Mouse (Mus musculus): ENCODE results near the gene Gm42372. TPM values are rescaled to one million over a fixed set of nuclear protein-coding genes. Genes with fewer than 3 reads are reported as not detected.

Gm42372 gene
- polyA plus RNA-seq, 1 experiment from 2014 or later: 2.5 TPM

DNA sequence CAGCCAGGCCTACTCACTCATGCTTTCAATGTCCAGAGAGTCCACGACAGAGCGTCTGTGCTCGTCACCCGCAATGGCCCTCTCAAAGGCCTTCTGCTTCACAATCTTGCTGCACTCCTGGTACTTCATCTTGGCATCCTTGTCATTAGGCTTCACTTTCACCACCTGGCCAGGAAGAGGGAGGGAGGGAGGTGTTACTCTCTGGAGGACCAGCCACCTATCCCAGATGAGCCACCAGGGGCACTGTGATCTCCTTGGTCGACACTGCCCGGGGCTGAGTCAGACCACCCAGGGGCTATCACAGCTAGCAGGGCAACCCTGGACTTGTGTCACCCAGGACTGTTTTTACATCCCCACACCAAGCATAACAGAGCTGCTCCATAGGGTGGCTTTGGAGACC is 32.5 kb downstream of the Gm42372 start:
- H3K36me3 ChIP-seq (ENCODE audit: poor library complexity, severe bottlenecking): peaks cover 92% of the 10 kb centered on the region
- ATAC-seq: no peak
- WGBS: 82% methylated on average over 6 of the region's 6 CpGs

DNA sequence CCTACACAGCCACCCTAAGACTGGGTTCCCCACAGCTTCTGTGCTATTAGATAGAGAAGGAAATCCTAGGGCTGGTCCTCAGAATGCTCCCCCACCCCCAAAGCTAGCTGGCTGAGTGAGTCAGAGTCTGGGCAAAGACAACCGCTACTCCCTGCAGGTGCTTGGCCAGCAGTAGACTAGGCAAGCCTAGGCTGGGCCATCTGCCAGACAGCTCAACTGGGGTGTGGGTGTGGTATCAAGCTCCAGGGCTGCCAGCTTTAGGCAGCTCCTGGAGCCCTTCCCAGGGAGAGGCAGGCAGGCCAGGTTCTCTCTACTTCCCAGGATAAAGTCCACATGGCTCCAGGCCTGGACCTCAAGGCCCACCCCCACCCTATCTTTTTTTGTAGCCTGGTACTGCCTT is 34.1 kb downstream of the Gm42372 start:
- Histone ChIP-seq H3K4me1 (peaks cover 16% of the 10 kb centered on the region), H3K9me3 (replicated peaks) (no peaks in the 10 kb centered on the region), H3K4me2 (no peak overlapping the region), H3K4me3 (no peak overlapping the region), H3K27ac (peak overlapping the region; percentile 61), H3K27me3 (no peaks in the 10 kb centered on the region), H3K9ac (no peak overlapping the region), H3K36me3 (ENCODE audit: poor library complexity, severe bottlenecking) (peaks cover 92% of the 10 kb centered on the region)
- 67% methylated on average over 1 of the region's 1 CpGs for WGBS
- ATAC-seq: peak; percentile 88

More for the DNA sequence above, 32.5 kb downstream of the Gm42372 start:
- Histone ChIP-seq H3K4me3 (no peak overlapping the region), H3K9me3 (replicated peaks) (no peaks in the 10 kb centered on the region), H3K4me2 (no peak overlapping the region), H3K27me3 (no peaks in the 10 kb centered on the region), H3K27ac (no peak overlapping the region), H3K9ac (no peak overlapping the region), H3K4me1 (peaks cover 13% of the 10 kb centered on the region)

DNA sequence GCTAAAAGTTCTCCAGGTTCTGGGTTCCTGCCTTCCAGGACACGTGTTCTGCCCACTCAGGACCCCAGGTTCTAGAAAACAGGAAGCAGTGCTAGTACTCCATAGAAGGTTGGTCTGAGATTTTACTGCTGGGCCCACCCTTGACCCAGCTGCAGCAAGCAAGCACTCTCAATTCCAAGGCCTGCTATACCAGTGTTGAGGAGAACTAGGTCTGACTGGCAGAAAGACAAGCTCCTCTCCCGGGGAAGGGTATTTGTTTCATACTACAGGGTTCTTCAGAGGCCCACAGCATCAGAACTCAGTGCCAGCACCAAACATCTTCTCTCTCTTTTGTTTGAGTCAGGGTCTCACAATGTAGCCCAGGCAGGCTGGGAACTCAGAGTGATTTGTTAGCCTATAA is 35.0 kb downstream of the Gm42372 start:
- no peaks in the 10 kb centered on the region for H3K9me3 ChIP-seq (replicated peaks)
- ATAC-seq: no peak
- H3K4me3 ChIP-seq: no peak overlapping the region
- no peak overlapping the region for H3K9ac ChIP-seq
- no peak overlapping the region for H3K4me2 ChIP-seq
- peak overlapping the region; percentile 61; the same call in 1 of the 2 replicates for H3K27ac ChIP-seq
- H3K36me3 ChIP-seq (ENCODE audit: poor library complexity, severe bottlenecking): peaks cover 92% of the 10 kb centered on the region
- WGBS: 83% methylated on average over 2 of the region's 2 CpGs
- peaks cover 16% of the 10 kb centered on the region for H3K4me1 ChIP-seq
- no peaks in the 10 kb centered on the region for H3K27me3 ChIP-seq

DNA sequence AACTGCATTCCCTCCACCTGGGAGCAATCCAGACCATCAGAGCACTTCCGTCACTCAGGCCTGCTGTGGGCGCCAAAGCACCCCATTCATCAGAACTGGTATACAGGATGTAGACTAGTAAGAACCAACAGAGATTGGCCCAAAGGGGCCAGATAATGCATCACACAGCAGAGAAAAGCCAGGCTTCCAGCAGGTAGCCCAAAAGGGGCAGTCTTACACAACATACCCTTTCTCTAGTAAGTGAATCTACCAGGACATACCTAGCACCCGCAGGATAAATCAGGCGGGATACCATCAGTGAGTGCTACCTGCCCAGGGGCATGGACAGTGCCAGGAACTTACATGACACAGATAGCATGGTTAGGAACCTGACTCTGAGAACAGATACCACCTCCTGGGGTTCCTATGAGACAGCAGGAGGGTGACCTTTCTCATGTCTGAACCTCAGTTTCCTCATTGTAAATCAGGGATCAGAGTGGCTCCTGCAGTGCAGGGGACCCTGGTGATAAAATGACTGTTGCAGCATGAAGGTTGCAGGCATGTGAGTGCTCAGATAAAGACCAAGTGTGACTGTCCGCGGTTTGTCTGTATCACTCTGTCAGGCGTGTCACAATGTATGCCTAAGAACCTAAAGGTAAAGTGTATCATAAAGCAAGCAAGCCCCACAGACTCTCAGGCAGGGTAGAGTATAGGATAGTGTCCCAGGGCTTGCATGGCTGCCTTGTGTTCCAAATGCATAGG is 36.7 kb downstream of the Gm42372 start:
- H3K9me3 ChIP-seq (replicated peaks): no peaks in the 10 kb centered on the region
- no peaks in the 10 kb centered on the region for H3K27me3 ChIP-seq
- WGBS: 90% methylated on average over 7 of the region's 7 CpGs
- ATAC-seq: no peak
- peaks cover 18% of the 10 kb centered on the region for H3K4me1 ChIP-seq
- H3K9ac ChIP-seq: no peak overlapping the region
- H3K27ac ChIP-seq: no peak overlapping the region
- H3K4me3 ChIP-seq: no peak overlapping the region
- H3K4me2 ChIP-seq: no peak overlapping the region
- peaks cover 86% of the 10 kb centered on the region for H3K36me3 ChIP-seq (ENCODE audit: poor library complexity, severe bottlenecking)

DNA sequence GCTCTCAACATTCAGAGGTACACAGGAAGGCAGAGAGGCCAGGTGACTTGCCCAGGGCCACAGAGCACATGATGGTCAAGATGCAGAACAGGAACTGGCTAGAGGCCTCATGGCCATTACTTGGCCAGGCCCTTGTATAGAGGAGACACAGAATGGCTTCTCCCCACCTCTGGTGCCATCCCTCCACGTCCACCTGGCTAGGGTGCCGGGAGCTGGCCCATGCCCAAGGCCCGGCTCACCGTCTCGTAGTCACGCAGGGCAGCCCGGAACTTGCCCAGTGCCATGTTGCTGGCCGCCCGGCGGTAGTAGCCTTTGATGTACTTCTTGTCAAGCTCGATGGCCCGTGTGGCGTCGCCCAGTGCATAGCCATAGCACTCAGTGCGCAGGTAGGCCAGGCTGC is 39.3 kb downstream of the Gm42372 start:
- ATAC-seq: no peak
- Histone ChIP-seq H3K4me2 (no peak overlapping the region), H3K36me3 (ENCODE audit: poor library complexity, severe bottlenecking) (peaks cover 67% of the 10 kb centered on the region), H3K4me3 (no peak overlapping the region), H3K9ac (no peak overlapping the region), H3K9me3 (replicated peaks) (no peaks in the 10 kb centered on the region), H3K27ac (no peak overlapping the region), H3K4me1 (peaks cover 38% of the 10 kb centered on the region), H3K27me3 (no peaks in the 10 kb centered on the region)
- WGBS: 96% methylated on average over 15 of the region's 15 CpGs

DNA sequence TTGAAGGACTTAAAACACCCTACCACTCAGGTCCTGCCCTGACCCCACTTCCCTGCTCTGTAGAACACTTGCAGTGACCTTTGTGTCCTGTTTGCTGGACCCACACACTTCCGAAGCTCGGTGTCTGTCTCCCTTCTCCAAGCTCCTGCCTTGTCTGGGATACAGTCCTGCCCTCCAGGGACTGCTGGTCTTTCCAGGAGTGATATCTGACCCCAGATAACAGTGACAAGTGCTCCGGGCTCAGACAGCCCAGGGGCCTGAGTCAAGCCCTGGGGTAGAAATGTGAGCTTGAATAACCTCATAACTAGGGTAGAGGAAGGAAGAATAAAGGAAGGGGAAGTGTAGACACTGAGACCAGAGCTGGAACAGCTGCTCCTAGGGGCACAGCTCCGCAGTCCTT is 40.8 kb downstream of the Gm42372 start:
- peaks cover 31% of the 10 kb centered on the region for H3K4me1 ChIP-seq
- H3K4me3 ChIP-seq: no peak overlapping the region
- peaks cover 57% of the 10 kb centered on the region for H3K36me3 ChIP-seq (ENCODE audit: poor library complexity, severe bottlenecking)
- no peak overlapping the region for H3K9ac ChIP-seq
- 93% methylated on average over 4 of the region's 4 CpGs for WGBS
- no peaks in the 10 kb centered on the region for H3K27me3 ChIP-seq
- ATAC-seq: no peak
- no peak overlapping the region for H3K4me2 ChIP-seq
- H3K27ac ChIP-seq: no peak overlapping the region
- H3K9me3 ChIP-seq (replicated peaks): no peaks in the 10 kb centered on the region

DNA sequence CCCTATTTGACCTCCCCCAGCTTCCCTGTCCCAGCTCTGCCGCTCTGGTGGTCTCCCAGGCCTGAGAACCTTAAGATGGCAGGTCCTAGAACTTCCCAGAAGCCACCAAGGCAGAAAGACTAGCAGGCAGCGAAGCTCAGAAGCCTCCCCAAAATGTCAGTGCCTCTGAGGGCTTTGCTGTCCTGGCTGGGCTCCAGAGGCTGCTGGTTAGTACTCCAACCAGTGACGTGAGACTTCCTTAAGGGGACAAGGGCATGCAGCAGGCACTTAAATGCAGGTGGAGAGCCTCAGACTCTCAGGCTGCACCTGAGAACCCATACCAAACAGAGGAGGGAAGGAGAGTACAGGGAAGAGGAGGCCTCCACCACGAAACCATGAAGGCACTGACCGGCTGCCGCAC is 41.3 kb downstream of the Gm42372 start:
- Histone ChIP-seq H3K27ac (no peak overlapping the region), H3K9ac (0 out of 2 replicates have a peak overlapping the region, but pooled peaks have one; percentile 3), H3K4me3 (no peak overlapping the region), H3K4me1 (peaks cover 31% of the 10 kb centered on the region), H3K9me3 (replicated peaks) (no peaks in the 10 kb centered on the region), H3K27me3 (no peaks in the 10 kb centered on the region), H3K4me2 (no peak overlapping the region), H3K36me3 (ENCODE audit: poor library complexity, severe bottlenecking) (peaks cover 54% of the 10 kb centered on the region)
- no peak for ATAC-seq
- WGBS: 94% methylated on average over 6 of the region's 6 CpGs

DNA sequence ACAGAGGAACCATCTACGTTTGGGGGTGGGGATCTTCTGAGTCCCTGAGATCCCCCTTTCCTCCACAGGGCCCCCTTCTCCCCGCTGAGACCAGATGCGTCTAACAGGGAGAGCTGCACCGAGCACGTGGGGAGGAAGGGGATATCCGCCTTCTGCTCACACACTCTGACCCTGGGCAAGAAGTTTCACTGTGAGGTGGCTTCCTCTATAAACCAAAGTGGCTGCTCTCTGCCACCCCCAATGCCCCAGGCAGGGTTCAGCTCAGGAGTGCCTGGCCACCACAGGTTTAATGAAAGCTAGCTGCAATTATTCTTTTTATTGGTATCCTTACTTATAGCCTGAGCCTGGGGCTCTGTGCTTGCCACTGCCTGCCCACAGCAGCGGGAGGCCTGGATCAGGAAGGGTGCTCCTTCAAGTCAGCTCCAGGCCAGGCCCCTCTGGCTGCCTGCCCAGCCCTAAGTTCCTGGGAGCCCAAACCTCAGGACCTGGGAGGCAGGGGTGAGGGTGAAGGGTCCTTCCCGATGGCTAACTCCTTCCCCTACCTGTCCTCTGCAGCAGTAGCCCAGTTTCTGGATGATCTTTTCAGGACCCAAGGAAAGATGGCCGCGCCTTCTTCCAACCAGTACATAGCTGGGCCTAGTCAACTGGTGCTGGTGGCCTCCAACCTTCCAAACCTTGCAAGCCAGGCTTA is 42.1 kb downstream of the Gm42372 start:
- WGBS: 90% methylated on average over 10 of the region's 10 CpGs
- Histone ChIP-seq H3K36me3 (ENCODE audit: poor library complexity, severe bottlenecking) (peaks cover 46% of the 10 kb centered on the region), H3K27ac (no peak overlapping the region), H3K4me3 (no peak overlapping the region), H3K27me3 (no peaks in the 10 kb centered on the region), H3K4me1 (peaks cover 31% of the 10 kb centered on the region), H3K9me3 (replicated peaks) (no peaks in the 10 kb centered on the region), H3K9ac (peak overlapping the region; percentile 83; the same call in 1 of the 2 replicates), H3K4me2 (no peak overlapping the region)
- ATAC-seq: no peak

DNA sequence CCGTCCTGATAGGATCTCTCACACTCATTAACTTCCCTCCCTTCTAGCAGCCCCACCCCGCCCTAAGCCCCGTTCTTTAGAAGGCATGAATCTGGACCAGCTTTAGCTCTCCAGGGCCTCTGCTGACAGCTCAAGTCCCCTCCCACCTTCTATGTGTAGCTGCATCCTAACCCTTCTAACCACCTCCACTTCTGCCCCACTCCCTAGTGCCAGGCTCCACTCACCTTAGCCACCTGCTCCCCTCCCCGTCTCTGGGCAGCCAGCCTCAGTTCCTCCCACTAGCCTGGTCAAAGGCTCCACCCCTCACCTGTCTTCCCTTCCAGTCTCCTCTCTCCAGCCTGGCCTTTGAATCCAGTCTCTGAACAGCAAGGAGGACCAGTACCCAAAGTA is 42.6 kb downstream of the Gm42372 start:
- H3K4me2 ChIP-seq: peak overlapping the region; percentile 79
- H3K27ac ChIP-seq: no peak overlapping the region; the same call in 1 of the 2 replicates
- no peaks in the 10 kb centered on the region for H3K27me3 ChIP-seq
- 77% methylated on average over 4 of the region's 4 CpGs for WGBS
- H3K4me3 ChIP-seq: no peak overlapping the region
- peaks cover 40% of the 10 kb centered on the region for H3K36me3 ChIP-seq (ENCODE audit: poor library complexity, severe bottlenecking)
- no peak for ATAC-seq
- H3K9me3 ChIP-seq (replicated peaks): no peaks in the 10 kb centered on the region
- H3K4me1 ChIP-seq: peaks cover 31% of the 10 kb centered on the region
- peak overlapping the region; percentile 83 for H3K9ac ChIP-seq

DNA sequence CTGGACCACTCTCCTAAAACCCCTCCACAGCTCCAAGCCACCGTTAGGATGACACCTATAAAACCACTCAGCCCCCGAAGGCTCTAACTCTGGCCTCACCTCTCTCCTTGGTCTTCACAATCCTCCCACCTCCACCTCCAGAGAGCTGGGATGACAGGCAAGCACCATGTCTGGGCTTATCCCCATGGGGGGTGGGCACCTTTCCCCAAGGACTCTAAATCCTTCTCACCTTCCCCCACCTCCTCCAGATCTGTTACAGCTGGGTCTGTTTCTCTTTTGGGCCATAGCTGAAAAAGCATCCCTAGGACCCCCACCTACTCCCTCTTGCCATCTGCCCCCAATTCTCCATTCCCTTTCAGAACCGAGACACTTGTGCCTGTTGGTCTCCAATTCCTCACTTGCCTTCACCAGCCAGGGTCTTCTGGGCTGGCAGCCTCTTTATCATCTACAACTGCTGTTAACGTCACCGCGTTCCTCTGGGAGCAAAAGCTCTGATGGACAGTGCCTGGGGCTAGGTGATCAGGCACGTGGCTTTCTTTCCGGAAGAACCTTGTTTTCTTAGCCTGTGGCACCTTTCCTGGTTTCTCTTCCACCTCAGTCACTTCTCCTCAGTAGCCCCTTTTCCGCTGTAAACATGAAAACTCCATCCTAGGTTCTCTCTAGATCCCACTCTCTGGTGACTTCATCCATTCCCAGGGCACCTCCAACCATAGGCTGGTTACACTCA is 43.2 kb downstream of the Gm42372 start:
- no peaks in the 10 kb centered on the region for H3K9me3 ChIP-seq (replicated peaks)
- H3K4me3 ChIP-seq: peak overlapping the region; percentile 92
- H3K27me3 ChIP-seq: no peaks in the 10 kb centered on the region
- H3K36me3 ChIP-seq (ENCODE audit: poor library complexity, severe bottlenecking): peaks cover 34% of the 10 kb centered on the region
- peak overlapping the region; percentile 79 for H3K4me2 ChIP-seq
- WGBS: 92% methylated on average over 9 of the region's 9 CpGs
- ATAC-seq: no peak
- H3K9ac ChIP-seq: peak overlapping the region; percentile 83
- peaks cover 27% of the 10 kb centered on the region for H3K4me1 ChIP-seq
- H3K27ac ChIP-seq: no peak overlapping the region; the same call in 1 of the 2 replicates

DNA sequence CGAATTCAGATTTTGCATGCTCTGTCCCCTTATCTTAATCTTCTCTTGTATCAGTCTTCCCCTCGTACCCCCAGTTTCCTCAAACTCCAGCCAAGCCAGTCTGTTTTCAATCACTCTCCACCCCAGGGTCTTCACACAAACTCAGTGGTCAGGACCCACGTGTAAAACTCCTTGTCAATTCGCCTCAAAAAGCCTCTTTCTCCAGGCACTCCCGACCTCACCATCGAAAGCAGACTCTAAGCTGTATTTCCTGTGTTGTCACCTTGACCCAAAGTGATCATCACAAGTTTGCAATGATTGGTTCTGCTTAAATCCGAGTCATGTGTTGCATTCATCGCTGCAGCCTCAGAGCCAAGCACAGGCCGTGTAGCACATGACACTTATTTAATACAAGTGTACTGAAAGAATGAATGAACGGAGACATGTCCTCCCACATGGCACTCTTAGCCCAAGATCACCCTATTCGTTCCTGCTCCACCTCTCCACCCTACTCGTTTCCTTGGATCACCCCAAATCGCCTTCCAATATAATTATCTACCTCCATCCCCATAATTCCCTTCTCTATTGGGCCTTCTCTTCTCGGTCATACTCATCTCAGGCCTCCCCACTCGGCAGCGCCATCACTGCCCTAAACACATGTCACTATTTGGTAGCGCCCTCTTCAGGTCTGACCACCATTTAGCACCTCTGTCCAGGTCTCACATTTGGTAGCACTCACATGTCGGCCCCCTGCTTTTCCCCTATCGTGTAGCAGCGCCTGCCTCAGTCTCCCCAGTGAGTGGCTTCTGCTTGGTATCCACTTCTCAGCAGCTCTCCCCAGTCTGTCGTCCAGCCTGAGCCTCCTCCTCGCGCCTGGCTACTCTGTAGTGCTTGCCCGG is 44.1 kb downstream of the Gm42372 start:
- peak overlapping the region; percentile 83 for H3K9ac ChIP-seq
- H3K9me3 ChIP-seq (replicated peaks): no peaks in the 10 kb centered on the region
- peak overlapping the region; percentile 92 for H3K4me3 ChIP-seq
- WGBS: 9% methylated on average over 24 of the region's 24 CpGs
- H3K27me3 ChIP-seq: no peaks in the 10 kb centered on the region
- ATAC-seq: peak; percentile 59
- peaks cover 27% of the 10 kb centered on the region for H3K4me1 ChIP-seq
- peak overlapping the region; percentile 20 for H3K27ac ChIP-seq
- peaks cover 26% of the 10 kb centered on the region for H3K36me3 ChIP-seq (ENCODE audit: poor library complexity, severe bottlenecking)
- peak overlapping the region; percentile 79 for H3K4me2 ChIP-seq
